Mouse (Mus musculus) C2C12 (cell line): ENCODE data around the gene Slc35f4.

ENCODE experiments used
- CTCF ChIP-seq: IDR thresholded peaks from one replicate; pipeline ENCODE4 v1.5.1; 2011; ENCODE audit not compliant: control insufficient read depth, insufficient read depth, insufficient read length
- FOSL1 ChIP-seq: IDR thresholded peaks from one replicate; pipeline ENCODE4 v1.8.0; 2011; ENCODE audit warnings: mild to moderate bottlenecking, low read length; ENCODE audit not compliant: poor library complexity, insufficient read depth, severe bottlenecking
- MAX ChIP-seq: IDR thresholded peaks from one replicate; pipeline ENCODE4 v1.6.1; 2011; ENCODE audit warnings: mild to moderate bottlenecking, control low read depth
- USF1 ChIP-seq: IDR thresholded peaks from one replicate; pipeline ENCODE4 v1.6.1; 2011; ENCODE audit warnings: low read depth, mild to moderate bottlenecking, control low read depth, moderate library complexity

DNA sequence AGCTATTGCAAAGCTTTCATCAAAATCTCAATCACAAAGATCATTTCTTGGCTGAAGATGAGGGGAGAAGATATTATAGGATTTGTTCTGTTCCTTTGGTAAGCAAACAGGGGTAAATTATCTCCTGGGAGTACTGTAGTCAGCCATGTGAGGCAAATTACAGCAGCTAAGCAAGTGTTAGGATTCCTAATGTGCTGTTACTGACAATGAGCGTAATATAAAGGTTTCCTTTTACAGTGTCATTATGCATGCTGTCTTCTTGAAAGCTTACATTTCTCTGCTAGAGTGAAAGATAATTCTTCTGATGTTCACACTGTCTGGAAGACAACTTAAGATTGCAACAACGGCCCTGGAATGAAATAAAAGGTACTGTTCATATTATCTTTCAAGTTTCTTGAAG lies 192.0 kb downstream of the Slc35f4 start:
- no peak for TF ChIP-seq CTCF
- TF ChIP-seq MAX = no peak
- no peak for TF ChIP-seq FOSL1
- TF ChIP-seq USF1 = no peak
